Mouse (Mus musculus) adrenal gland, postnatal 36 days (tissue): ENCODE data around the gene 9230102O04Rik. TPM values are rescaled to one million over a fixed set of nuclear protein-coding genes. Genes with fewer than 3 reads are reported as not detected.
A peak's percentile ranks its signal among the peaks of the same experiment; 100 is the strongest.

Source experiments
- DNase-seq, 2 experiments: peaks; one replicate each; pipeline ENCODE4 v3.0.0; 2021; ENCODE audit warnings: mixed read lengths in 1 of 2
- total RNA-seq, 2 experiments: library from RNA; stranded (reverse); gene quantifications; 2 replicates each; pipeline ENCODE4 v1.2.3; 2021

Gene 9230102O04Rik
- total RNA-seq, 2 experiments from 2014 or later, result not detected

GRCm38 (mm10) chr2:9885217-9885770 is 4.0 kb downstream of the 9230102O04Rik start:
- DNase-seq, result no peak

GRCm38 (mm10) chr2:9884533-9885216 is 4.7 kb downstream of the 9230102O04Rik start:
- no peak for DNase-seq

GRCm38 (mm10) chr2:9883803-9884532 is 5.4 kb downstream of the 9230102O04Rik start:
- no peak for DNase-seq

- DNase-seq, result no peak
Observed at GRCm38 (mm10) chr2:9882926-9883802, 6.2 kb downstream of the 9230102O04Rik start.

GRCm38 (mm10) chr2:9882371-9882925 is 6.9 kb downstream of the 9230102O04Rik start:
- DNase-seq, result peak; percentile 49 to 50

- no peak for DNase-seq
Observed at GRCm38 (mm10) chr2:9881611-9882023, 7.7 kb downstream of the 9230102O04Rik start.

GRCm38 (mm10) chr2:9881051-9881591 is 8.2 kb downstream of the 9230102O04Rik start, which contains the start of gene 4930412O13Rik:
Gene 4930412O13Rik (plus strand): TSS chr2:9881252.
- no peak for DNase-seq

- DNase-seq, result no peak
Observed at GRCm38 (mm10) chr2:9880271-9880670, 9.1 kb downstream of the 9230102O04Rik start.

- peak; percentile 94 to 96 for DNase-seq
Observed at GRCm38 (mm10) chr2:9879493-9879892, 9.8 kb downstream of the 9230102O04Rik start.

GRCm38 (mm10) chr2:9879092-9879491 is 10.2 kb downstream of the 9230102O04Rik start:
- no peak for DNase-seq

- DNase-seq, result peak; percentile 62 to 64
Observed at GRCm38 (mm10) chr2:9878564-9879081, 10.7 kb downstream of the 9230102O04Rik start.

GRCm38 (mm10) chr2:9877966-9878563 is 11.3 kb downstream of the 9230102O04Rik start:
- DNase-seq, result no peak

GRCm38 (mm10) chr2:9877326-9877690 is 12.0 kb downstream of the 9230102O04Rik start:
- DNase-seq, result no peak

- no peak for DNase-seq
Observed at GRCm38 (mm10) chr2:9876621-9877325, 12.6 kb downstream of the 9230102O04Rik start.

- no peak for DNase-seq
Observed at GRCm38 (mm10) chr2:9875676-9876357, 13.5 kb downstream of the 9230102O04Rik start.

- no peak for DNase-seq
Observed at GRCm38 (mm10) chr2:9875220-9875619, 14.1 kb downstream of the 9230102O04Rik start.

- no peak for DNase-seq
Observed at GRCm38 (mm10) chr2:9874467-9875219, 14.7 kb downstream of the 9230102O04Rik start.

- no peak for DNase-seq
Observed at GRCm38 (mm10) chr2:9873757-9874156, 15.6 kb downstream of the 9230102O04Rik start.

GRCm38 (mm10) chr2:9872682-9873081 is 16.7 kb downstream of the 9230102O04Rik start:
- DNase-seq, result no peak
